Mouse (Mus musculus) liver, embryonic 14.5 days (tissue): ENCODE data around the gene Mif4gd.

ENCODE experiments used
- CTCF ChIP-seq: IDR thresholded peaks from 2 replicates; pipeline ENCODE4 v1.5.1; 2016; ENCODE audit warnings: antibody characterized with exemption, low read depth, control low read depth
- EP300 ChIP-seq: IDR thresholded peaks from 2 replicates; pipeline ENCODE4 v1.6.1; 2016; ENCODE audit warnings: antibody characterized with exemption, low read depth

GRCm38 (mm10) chr11:115647459-115647858, 34.7 kb upstream of the Mif4gd start:
- peak; percentile 71 for TF ChIP-seq CTCF
- TF ChIP-seq EP300 = no peak
